Mouse (Mus musculus): ENCODE results near the gene Cfap126. TPM values are rescaled to one million over a fixed set of nuclear protein-coding genes. Genes with fewer than 3 reads are reported as not detected.
"Not testable (repeated sequence)": the region's sequence is repeated elsewhere in the genome, so short reads cannot be mapped to it uniquely, and the experiment has no call there.

The Cfap126 gene
- polyA plus RNA-seq, 1 experiment from 2014 or later = 6.6 TPM

GRCm38 (mm10) chr1:171077955-171078354 is 35.8 kb upstream of the Cfap126 start:
- Histone ChIP-seq H3K4me2 (peak overlapping the region; percentile 50), H3K4me3 (peak overlapping the region; percentile 29), H3K27me3 (peaks cover 35% of the 10 kb centered on the region)
- ATAC-seq = peak; percentile 39
- H3K36me3 ChIP-seq (ENCODE audit: poor library complexity, severe bottlenecking); H3K4me1 ChIP-seq; H3K9me3 ChIP-seq (replicated peaks); H3K27ac ChIP-seq; H3K9ac ChIP-seq: not testable (repeated sequence)
- WGBS = 2% methylated on average over 20 of the region's 27 CpGs

DNA sequence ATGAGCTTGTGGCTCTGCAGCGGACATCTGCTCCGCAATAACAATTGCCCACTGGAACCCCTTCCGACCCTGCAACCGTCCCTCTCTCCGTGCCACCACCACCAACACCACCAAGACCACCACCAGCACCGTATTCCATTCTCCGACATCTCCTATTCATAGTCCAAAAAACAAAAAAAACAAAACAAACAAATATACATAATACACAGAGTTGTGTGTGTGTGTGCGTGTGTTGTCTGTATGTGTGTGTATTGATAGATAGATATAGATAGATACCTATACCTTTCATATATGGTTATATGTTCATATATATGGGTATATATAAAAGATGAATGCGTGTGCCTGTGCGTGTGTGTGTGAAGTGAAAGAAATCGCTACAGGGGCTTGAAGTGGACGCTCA is 35.3 kb upstream of the Cfap126 start:
- WGBS = 14% methylated on average over 12 of the region's 12 CpGs
- not testable (repeated sequence) for H3K9ac ChIP-seq; ATAC-seq; H3K27ac ChIP-seq; H3K4me1 ChIP-seq; H3K9me3 ChIP-seq (replicated peaks); H3K36me3 ChIP-seq (ENCODE audit: poor library complexity, severe bottlenecking)
- Histone ChIP-seq H3K27me3 (peaks cover 35% of the 10 kb centered on the region), H3K4me2 (peak overlapping the region; percentile 50), H3K4me3 (peak overlapping the region; percentile 11)

- 0% methylated on average over 1 of the region's 35 CpGs for WGBS
- not testable (repeated sequence) for H3K27ac ChIP-seq; H3K4me1 ChIP-seq; H3K4me3 ChIP-seq; H3K36me3 ChIP-seq (ENCODE audit: poor library complexity, severe bottlenecking); H3K9ac ChIP-seq; H3K4me2 ChIP-seq; H3K9me3 ChIP-seq (replicated peaks)
- H3K27me3 ChIP-seq = peaks cover 27% of the 10 kb centered on the region
- ATAC-seq = peak; percentile 50
Measured at GRCm38 (mm10) chr1:171079345-171079744, 34.4 kb upstream of the Cfap126 start.

DNA sequence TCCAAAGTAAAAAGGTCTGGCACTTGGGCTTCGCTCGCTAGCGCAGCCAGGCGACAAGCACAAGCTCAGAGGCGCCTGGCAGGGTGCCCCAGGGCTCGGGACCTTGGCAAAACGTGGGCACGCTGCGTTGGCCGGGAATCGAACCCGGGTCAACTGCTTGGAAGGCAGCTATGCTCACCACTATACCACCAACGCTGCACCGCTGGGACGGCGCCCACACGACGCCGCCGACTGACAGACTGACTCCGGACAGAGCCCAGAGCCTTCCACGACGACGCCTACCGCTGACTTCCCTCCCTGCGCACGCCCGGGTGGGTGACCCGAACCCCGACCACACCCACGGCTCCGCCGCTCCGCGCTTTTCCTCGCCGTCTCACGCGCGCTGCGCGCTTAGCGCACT is 33.9 kb upstream of the Cfap126 start:
- peaks cover 26% of the 10 kb centered on the region for H3K27me3 ChIP-seq
- H3K9ac ChIP-seq; H3K27ac ChIP-seq; H3K4me3 ChIP-seq; H3K4me1 ChIP-seq; H3K36me3 ChIP-seq (ENCODE audit: poor library complexity, severe bottlenecking); H3K4me2 ChIP-seq; H3K9me3 ChIP-seq (replicated peaks): not testable (repeated sequence)
- no CpG with 5 or more reads among the region's 43 CpGs for WGBS
- peak; percentile 33 for ATAC-seq

GRCm38 (mm10) chr1:171081512-171082231 is 32.0 kb upstream of the Cfap126 start:
- not testable (repeated sequence) for H3K4me1 ChIP-seq; H3K9me3 ChIP-seq (replicated peaks); H3K9ac ChIP-seq; H3K4me2 ChIP-seq; H3K27ac ChIP-seq; H3K4me3 ChIP-seq; H3K36me3 ChIP-seq (ENCODE audit: poor library complexity, severe bottlenecking)
- 33% methylated on average over 9 of the region's 17 CpGs for WGBS
- peaks cover 35% of the 10 kb centered on the region for H3K27me3 ChIP-seq
- ATAC-seq = peak; percentile 14; the same call in 1 of the 2 replicates

- Histone ChIP-seq H3K36me3 (ENCODE audit: poor library complexity, severe bottlenecking) (no peaks in the 10 kb centered on the region), H3K27ac (no peak overlapping the region), H3K4me3 (peak overlapping the region; percentile 55), H3K4me1 (peaks cover 7% of the 10 kb centered on the region), H3K27me3 (peaks cover 17% of the 10 kb centered on the region), H3K9me3 (replicated peaks) (no peaks in the 10 kb centered on the region), H3K9ac (peak overlapping the region; percentile 70), H3K4me2 (peak overlapping the region; percentile 83)
- ATAC-seq = no peak
- WGBS = 0% methylated on average over 26 of the region's 26 CpGs
Measured at GRCm38 (mm10) chr1:171085718-171086117, 28.0 kb upstream of the Cfap126 start.

DNA sequence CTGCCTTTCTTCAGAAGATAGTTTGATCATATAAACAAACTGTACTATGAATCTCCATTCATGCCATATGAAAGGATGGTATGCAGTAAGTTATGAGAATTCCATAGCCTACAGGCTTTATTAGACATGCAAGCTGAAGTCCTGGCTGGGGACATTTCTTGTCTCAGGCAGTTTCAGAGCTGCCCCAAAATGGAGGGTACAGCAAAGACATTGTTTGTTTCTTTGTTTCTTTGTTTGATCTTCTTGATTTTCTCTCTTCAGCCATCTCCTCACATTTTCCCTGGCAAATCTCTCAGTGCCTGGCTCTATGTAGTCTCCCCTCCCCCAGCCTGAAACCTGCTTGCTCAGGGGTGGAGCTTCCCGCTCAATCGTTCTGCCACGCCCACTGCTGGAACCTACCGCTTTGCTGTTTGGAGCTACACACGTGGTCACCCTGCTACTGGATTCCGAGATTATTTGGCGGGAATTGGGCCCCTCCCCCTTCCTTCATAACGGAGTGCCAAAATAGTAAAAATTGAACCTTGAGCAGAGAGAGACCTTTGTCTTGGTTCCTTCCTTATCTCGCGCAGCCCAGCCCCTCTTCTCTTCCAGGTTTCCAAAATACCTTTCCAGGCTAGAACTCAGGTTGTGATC is 25.4 kb upstream of the Cfap126 start:
- H3K27me3 ChIP-seq; H3K4me1 ChIP-seq; H3K27ac ChIP-seq; H3K36me3 ChIP-seq (ENCODE audit: poor library complexity, severe bottlenecking); H3K9me3 ChIP-seq (replicated peaks); H3K9ac ChIP-seq: not testable (repeated sequence)
- 0 out of 2 replicates have a peak, but pooled peaks have one; percentile 31 for ATAC-seq
- Histone ChIP-seq H3K4me3 (peak overlapping the region; percentile 10; the same call in 1 of the 2 replicates), H3K4me2 (peak overlapping the region; percentile 43)
- WGBS = 4% methylated on average over 10 of the region's 10 CpGs

DNA sequence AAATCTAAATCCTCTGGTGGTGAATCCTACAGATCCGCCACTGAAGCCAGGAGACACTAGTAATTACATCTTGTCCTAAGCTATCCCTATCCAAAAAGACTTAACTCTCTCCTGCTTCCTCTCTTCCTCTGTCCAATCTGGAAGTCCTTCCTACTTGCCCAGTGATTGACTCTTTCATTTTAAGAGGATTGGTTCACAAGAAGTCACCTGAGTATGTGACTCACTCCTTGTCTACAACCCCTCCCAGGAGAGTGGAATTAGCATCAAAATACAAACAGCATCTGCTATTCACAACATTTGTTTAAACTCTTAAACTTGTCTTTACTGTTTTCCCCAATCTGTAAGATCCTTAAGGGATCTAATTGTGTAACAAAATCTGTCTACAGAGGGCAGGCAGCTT is 23.8 kb upstream of the Cfap126 start:
- no peak for ATAC-seq
- WGBS = 93% methylated on average over 1 of the region's 1 CpGs
- Histone ChIP-seq H3K4me1 (peaks cover 7% of the 10 kb centered on the region), H3K27me3 (peaks cover 9% of the 10 kb centered on the region), H3K4me3 (no peak overlapping the region), H3K4me2 (no peak overlapping the region), H3K9me3 (replicated peaks) (no peaks in the 10 kb centered on the region), H3K36me3 (ENCODE audit: poor library complexity, severe bottlenecking) (no peaks in the 10 kb centered on the region), H3K27ac (no peak overlapping the region), H3K9ac (no peak overlapping the region)

DNA sequence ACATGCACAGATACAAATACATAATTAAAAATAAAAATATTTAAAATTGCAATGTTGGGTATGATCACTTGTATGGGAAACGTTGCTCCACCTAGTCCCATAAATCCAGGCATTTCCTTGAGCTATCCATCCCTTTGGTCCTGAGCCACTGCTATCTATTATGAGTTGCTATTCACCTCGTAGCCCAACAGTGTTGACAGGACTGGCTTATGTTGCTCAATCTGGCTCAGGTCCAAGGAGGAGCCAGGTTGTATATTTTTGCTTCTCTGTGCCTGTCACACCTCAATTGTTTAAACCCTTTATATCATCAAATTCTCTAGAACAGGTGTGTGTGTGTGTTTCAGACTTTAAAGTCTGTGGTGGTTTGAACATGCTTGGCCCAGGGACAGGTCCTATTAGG is 23.0 kb upstream of the Cfap126 start:
- Histone ChIP-seq H3K27me3 (peaks cover 6% of the 10 kb centered on the region), H3K4me1 (peaks cover 9% of the 10 kb centered on the region), H3K9ac (no peak overlapping the region), H3K9me3 (replicated peaks) (no peaks in the 10 kb centered on the region), H3K27ac (no peak overlapping the region), H3K4me2 (no peak overlapping the region), H3K36me3 (ENCODE audit: poor library complexity, severe bottlenecking) (no peaks in the 10 kb centered on the region), H3K4me3 (no peak overlapping the region)
- no peak for ATAC-seq
- 79% methylated on average over 2 of the region's 2 CpGs for WGBS

DNA sequence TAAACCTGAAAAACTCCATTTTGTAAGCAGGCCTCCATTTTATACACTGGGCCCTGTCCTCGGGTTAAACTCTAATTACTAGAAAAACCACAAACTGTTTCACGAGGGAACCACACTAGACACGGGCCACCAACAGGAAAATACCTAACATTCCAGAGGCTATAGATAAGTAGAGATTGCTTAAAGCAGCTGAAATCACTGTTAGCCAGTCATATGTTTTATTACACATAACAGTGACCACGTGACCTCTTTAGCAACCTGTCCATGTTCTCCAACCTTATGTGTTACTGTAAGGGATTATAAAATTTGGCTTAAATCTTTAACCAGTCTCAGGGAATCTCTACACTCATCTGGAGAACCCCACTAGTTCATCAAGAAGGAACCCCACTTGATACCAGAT is 19.3 kb upstream of the Cfap126 start:
- H3K36me3 ChIP-seq (ENCODE audit: poor library complexity, severe bottlenecking) = no peaks in the 10 kb centered on the region
- ATAC-seq = no peak
- H3K4me3 ChIP-seq = no peak overlapping the region
- no peaks in the 10 kb centered on the region for H3K9me3 ChIP-seq (replicated peaks)
- no peak overlapping the region for H3K4me2 ChIP-seq
- no peak overlapping the region for H3K9ac ChIP-seq
- no peaks in the 10 kb centered on the region for H3K27me3 ChIP-seq
- H3K4me1 ChIP-seq = peaks cover 8% of the 10 kb centered on the region; the same call in 1 of the 2 replicates
- 95% methylated on average over 4 of the region's 4 CpGs for WGBS
- H3K27ac ChIP-seq = no peak overlapping the region

- Histone ChIP-seq H3K4me3 (no peak overlapping the region), H3K4me2 (peak overlapping the region; percentile 20; the same call in 1 of the 2 replicates), H3K27ac (no peak overlapping the region), H3K9ac (no peak overlapping the region), H3K27me3 (no peaks in the 10 kb centered on the region), H3K4me1 (peaks cover 8% of the 10 kb centered on the region; the same call in 1 of the 2 replicates), H3K9me3 (replicated peaks) (no peaks in the 10 kb centered on the region), H3K36me3 (ENCODE audit: poor library complexity, severe bottlenecking) (no peaks in the 10 kb centered on the region)
- no peak for ATAC-seq
- WGBS = 24% methylated on average over 10 of the region's 10 CpGs
Measured at GRCm38 (mm10) chr1:171096110-171096964, 17.4 kb upstream of the Cfap126 start.

DNA sequence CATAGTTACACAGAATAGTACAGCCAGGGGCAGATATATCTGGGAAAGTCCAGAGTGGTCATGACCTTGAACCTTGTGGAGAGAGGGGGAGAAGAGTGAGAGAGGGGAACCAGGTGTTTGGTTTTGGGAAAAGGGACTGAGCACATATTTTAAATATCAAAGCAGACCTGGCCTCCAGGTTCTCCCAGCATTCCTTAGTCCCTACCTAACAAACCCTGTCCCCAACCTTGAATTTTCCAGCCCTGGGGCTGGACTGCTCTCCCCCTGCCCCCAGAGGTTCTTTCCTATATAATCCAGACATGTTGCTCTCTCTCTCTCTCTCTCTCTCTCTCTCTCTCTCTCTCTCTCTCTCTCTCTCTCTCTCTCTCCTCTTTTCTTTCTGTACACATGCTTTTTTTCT is 16.6 kb upstream of the Cfap126 start:
- no peaks in the 10 kb centered on the region for H3K36me3 ChIP-seq (ENCODE audit: poor library complexity, severe bottlenecking)
- H3K4me1 ChIP-seq = peaks cover 8% of the 10 kb centered on the region; the same call in 1 of the 2 replicates
- no peak for ATAC-seq
- H3K27ac ChIP-seq = no peak overlapping the region
- no peaks in the 10 kb centered on the region for H3K27me3 ChIP-seq
- H3K9ac ChIP-seq = no peak overlapping the region
- no peak overlapping the region for H3K4me2 ChIP-seq
- no peaks in the 10 kb centered on the region for H3K9me3 ChIP-seq (replicated peaks)
- no peak overlapping the region for H3K4me3 ChIP-seq

Data from forebrain, embryonic 13.5 days (tissue).